Mouse (Mus musculus): ENCODE results near the gene Gm26620.

DNA sequence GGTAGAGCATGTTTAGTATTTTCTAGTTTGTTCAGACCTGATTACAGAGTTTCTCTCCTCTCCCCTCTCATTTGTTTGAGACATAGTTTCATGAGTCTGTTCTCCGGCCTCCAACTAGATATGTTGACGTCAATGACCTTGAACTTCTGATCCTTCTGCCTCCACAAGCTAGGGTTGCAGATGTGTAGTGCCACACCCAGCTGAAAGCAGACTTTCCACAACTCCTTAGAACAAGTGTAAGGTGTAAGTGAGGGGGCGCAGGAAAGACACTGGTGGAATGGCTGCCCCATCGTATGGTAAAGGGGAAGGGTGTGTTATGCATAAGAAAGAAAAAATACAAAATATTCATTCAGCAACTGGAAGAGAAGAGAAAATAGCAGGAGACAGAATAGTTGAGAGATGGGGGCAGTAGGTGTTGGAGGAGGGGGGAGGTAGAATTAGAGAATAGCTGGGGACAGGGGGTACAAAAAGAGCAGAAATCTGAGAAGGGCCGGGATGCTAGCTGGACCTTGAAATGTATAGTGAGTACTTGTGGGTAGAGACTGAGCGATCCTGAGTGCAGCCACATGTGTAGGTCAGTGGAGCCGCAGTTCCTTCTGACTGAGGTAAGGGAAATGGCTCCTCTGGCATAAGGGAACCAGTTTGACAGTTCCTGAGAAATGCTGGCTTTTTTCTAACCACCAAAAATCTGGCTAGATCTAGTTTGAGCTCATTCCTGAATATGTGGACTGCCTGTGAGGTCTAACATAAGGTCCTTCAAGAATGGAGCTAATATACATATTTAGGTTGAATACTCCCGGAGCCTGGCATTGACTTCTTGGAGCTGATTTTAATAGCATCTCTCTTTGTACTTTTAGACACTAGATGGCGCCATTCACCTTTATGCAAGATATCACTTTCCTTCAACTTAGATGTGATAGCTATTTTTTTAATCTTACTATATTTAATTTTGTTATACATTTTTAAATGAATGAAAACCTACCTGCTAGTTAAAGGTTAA lies 10.0 kb downstream of the Gm26620 start:
- TF ChIP-seq CTCF (IDR thresholded peaks at IDR 0.05; ENCODE audit: control insufficient read depth, insufficient read depth, insufficient read length), result no peak
- TF ChIP-seq USF1 (IDR thresholded peaks at IDR 0.05; ENCODE audit: low read depth), result no peak
- no peak for TF ChIP-seq MAX (IDR thresholded peaks at IDR 0.05)
